Mouse (Mus musculus): ENCODE data around the gene Dync1li2.

- no peak for TF ChIP-seq POLR2A (IDR thresholded peaks at IDR 0.05; ENCODE audit: extremely low read depth, insufficient read depth, low read length)
- no peak for TF ChIP-seq CTCF (IDR thresholded peaks at IDR 0.05; ENCODE audit: low read depth, low read length)
These were observed 47.8 kb downstream of the Dync1li2 start for GRCm38 (mm10) chr8:104394801-104395702.
